Mouse (Mus musculus) spleen, postnatal 36 days (tissue): ENCODE data around the gene Uba5.
A peak's percentile ranks its signal among the peaks of the same experiment; 100 is the strongest.

Source experiments
- DNase-seq, 2 experiments: peaks; one replicate each; pipeline ENCODE4 v3.0.0; 2022; ENCODE audit warnings: low spot score in 2 of 2, mixed read lengths in 1 of 2

Uba5 gene

DNA sequence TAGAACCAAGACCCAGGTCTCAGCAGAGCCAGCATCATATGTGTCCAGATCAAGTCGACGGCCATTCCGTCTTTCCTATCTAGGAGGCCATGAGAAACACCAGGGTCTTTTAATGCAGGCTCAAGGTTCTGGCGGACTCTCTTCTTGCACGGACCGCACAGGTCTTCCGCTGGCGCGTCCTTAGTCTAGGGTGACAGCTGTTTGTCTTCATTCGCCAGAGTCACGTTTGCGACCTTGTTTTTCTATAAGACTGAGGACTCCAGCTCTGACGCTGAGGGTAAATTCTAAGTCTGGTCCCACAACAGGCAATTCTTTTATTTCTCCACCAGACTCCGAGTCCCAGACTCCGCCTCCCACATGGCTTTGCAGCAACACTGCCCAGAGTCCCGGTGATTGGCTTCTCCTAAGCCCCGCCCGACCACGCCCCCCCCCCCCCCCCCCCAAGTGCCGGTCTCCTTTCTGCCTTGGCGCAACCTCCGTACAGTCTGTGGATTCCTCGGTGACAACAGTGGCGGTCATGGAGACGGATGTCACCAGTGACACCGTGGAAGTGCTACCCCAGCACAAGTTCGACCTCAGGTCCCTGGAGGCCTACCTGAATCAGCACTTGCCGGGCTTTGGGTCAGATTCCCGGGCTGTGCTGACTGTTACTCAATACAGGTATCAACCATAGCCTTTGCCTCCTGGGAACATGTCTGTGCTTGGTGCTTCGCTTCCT is 469 bp upstream of the Uba5 start, which contains the start of gene Acad11:
TSS of gene Acad11 (plus strand) at position 134 of the 718 bp plus-strand sequence.
- DNase-seq: peak; percentile 76 to 78

GRCm38 (mm10) chr9:104051028-104051427 is 11.9 kb downstream of the Uba5 start:
- DNase-seq: no peak

DNA sequence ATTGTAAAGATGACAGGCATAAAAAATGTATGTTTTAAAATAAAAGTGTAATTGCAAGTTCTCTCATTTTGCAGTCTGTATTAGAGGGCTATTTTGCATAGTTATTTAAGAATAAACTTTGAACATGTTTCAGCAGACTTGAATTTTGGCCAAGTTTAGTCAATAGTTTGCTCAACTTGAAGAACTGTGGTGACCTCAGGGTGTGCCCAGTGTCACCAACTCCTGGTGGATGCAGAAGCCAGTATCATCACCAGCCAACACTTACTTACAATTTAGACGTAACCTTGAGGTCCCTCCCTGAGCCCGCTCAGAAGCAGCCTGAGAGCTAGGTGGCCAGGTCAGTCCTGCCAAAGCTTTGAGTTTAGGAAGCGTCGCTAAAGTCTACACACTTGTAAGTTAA is 19.3 kb downstream of the Uba5 start:
- DNase-seq: no peak

DNA sequence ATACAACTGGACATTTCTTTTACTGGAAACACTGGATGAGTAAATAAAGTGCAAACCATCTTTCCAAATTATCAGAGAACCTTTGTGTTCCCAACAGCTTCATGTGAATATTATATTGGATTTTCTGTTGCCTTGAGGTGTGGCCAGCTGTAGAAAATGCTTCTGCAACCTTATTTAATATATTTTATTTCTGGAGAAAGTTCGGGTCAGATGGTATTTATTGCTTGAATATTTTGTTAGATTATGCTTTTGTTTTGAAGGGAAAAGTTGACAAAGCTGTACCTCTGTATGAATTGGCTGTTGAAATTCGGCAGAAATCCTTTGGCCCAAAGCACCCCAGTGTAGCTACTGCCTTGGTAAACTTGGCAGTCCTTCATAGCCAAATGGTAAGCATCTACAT is 22.6 kb downstream of the Uba5 start, which contains the start of gene Gm28305:
TSS of gene Gm28305 (plus strand) at position 301 of the 400 bp plus-strand sequence.
- DNase-seq: no peak

DNA sequence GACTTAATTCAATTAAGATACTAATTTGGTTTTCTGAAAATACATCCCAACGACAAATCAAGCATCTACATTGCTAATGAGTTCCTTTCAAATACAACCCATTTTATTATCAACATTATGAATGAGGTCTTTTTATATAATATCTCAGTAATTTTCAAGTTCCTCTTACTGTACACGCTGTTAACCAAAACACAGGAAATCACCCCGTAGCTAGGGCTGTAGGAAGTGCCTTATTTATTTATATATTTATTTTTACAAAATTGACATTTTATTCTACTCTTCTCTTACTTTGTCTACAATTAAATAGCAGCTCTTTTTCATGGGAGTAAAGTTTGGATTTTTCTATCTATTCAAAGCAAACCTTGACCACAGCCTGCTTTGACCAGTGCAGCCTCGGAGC is 23.2 kb downstream of the Uba5 start:
- DNase-seq: no peak

- no peak for DNase-seq
These were observed 23.8 kb downstream of the Uba5 start for GRCm38 (mm10) chr9:104039031-104039695.

GRCm38 (mm10) chr9:104038266-104038665 is 24.7 kb downstream of the Uba5 start:
- no peak for DNase-seq

DNA sequence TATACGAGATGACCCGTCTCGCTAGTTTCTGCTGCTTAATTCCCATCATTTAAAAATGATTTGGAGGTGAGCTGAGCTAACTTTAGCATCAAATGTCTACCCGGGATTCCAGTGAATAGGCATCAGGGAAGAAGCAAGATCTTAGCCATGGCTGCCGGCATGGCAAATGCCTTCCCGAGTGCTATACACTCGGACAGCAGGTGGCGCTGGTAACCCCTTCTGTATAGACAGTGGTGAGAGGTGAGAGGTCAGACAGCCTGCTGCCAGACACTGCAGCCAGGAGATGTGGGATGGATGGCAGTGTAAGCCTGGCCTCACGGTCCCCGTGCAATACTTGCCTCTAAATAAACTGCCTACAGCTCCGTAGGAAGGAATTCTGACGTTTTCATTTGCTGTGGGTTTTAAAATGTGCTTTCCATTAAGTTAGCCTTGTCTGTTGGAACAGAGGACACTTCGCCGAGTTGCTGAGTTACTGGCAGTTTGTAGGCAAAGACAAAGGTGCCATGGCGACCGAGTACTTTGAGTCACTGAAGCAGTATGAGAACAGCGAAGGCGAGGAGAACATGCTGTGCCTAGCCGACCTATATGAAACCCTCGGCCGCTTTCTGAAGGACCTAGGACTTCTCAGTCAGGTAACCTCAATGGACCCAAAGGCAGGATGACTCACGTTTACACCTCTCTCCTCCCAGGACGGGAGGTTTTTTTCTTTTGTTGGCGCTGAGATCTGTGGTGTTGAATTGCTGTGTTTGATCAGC is 27.5 kb downstream of the Uba5 start:
- peak; percentile 40 to 59 for DNase-seq

DNA sequence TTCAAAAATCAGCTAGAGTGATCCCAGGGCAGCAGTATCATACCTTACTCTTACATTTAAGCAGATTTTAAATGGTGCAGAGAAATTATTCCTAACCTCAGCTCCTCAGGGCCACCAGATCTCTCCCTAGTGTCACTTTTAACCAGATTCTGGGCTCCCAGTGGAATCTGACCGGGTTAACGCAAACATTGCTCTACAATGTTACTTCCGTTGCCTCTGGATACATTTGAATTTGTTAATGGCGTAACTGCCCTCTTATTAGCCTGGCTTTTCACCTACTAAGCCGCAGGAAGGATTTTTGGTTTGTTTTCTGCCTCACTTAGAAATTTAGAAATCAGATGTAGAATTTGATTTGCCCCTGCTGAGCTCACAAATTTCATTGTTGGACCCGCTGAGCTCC is 28.2 kb downstream of the Uba5 start:
- DNase-seq: no peak

- DNase-seq: no peak
These were observed 28.7 kb downstream of the Uba5 start for GRCm38 (mm10) chr9:104034231-104034630.

GRCm38 (mm10) chr9:104029861-104030260 is 33.1 kb downstream of the Uba5 start:
- no peak for DNase-seq

DNA sequence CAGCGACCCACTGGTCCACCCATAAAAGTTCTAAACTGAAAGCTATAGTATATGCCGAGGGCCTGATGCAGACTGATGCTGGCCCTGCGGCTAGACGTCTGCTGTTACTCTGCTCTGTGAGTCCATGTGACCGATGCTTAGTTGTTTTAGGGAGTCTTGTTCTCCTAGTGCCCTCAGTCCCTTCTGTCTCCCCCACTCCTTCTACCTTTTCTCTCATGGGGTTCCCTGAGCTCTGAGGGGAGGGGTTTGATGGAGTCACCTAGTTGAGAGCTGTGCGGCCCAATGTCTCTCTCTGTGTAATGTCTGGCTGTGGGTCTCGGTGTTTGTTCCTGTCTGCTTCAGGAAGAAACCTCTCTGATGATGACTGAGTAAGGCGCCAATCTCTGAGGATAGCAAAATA is 35.7 kb downstream of the Uba5 start:
- DNase-seq: no peak

DNA sequence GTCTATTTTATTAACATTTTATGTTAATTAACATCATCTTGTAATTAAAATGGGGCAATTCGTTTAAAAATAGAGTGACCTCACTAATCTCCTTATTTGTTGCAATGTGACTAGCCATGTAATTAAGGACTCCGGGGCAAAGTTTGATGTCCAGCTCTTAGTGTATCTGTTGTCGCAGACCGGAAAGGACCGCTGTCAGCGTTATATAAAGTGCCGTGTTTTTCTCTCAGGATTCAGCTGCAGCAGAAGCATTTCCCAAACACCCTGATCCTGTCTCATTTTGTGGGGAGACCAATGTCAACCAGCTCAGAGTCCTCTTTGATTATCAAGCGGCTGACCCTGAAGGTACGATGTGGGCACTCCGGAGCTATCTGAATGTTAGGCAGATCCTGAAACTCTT is 41.9 kb downstream of the Uba5 start:
- no peak for DNase-seq

- no peak for DNase-seq
These were observed 48.4 kb downstream of the Uba5 start for GRCm38 (mm10) chr9:104014526-104014925.

- peak; percentile 58 to 67 for DNase-seq
These were observed 60.0 kb downstream of the Uba5 start for GRCm38 (mm10) chr9:104002913-104003330.

GRCm38 (mm10) chr9:104001921-104002859 is 60.7 kb downstream of the Uba5 start, which contains the start of gene Nphp3:
TSS of gene Nphp3 (plus strand) at chr9:104002544.
- DNase-seq: peak; percentile 99 to 100

GRCm38 (mm10) chr9:104000601-104001000 is 62.3 kb downstream of the Uba5 start:
- DNase-seq: no peak
